Mouse (Mus musculus) bone marrow macrophage, adult 2 months (primary cell): ENCODE results near the gene Col4a1.

Experiments used
- CTCF ChIP-seq: IDR thresholded peaks from 2 replicates; pipeline ENCODE4 v1.5.1; 2012; ENCODE audit warnings: low read depth, mild to moderate bottlenecking, low read length, moderate library complexity
- POLR2A ChIP-seq: IDR thresholded peaks from 2 replicates; pipeline ENCODE4 v1.6.1; 2012; ENCODE audit warnings: mild to moderate bottlenecking, low read depth, low read length, borderline replicate concordance

GRCm38 (mm10) chr8:11331561-11331960 lies 18.9 kb upstream of the Col4a1 start:
- TF ChIP-seq CTCF = no peak
- no peak for TF ChIP-seq POLR2A
